Mouse (Mus musculus) activated CD4-positive, CD25-positive, alpha-beta regulatory T cell, adult 4 months (primary cell): Measurements from ENCODE around the gene Aspscr1. TPM values are rescaled to one million over a fixed set of nuclear protein-coding genes. Genes with fewer than 3 reads are reported as not detected.

Experiments used
- ATAC-seq: one replicate; pipeline ENCODE4 v1.8.0; 2017
- polyA plus RNA-seq, 2 experiments: library from polyadenylated mRNA; unstranded; fragments of 100-300 nt; shearing (Covaris generic); gene quantifications; one replicate each; pipeline ENCODE4 v1.2.1; 2017

Aspscr1 gene
- polyA plus RNA-seq: 100 to 1,000 TPM in 1 of 2 experiments, 10 to 100 TPM in 1; 78.1 to 110 TPM

DNA sequence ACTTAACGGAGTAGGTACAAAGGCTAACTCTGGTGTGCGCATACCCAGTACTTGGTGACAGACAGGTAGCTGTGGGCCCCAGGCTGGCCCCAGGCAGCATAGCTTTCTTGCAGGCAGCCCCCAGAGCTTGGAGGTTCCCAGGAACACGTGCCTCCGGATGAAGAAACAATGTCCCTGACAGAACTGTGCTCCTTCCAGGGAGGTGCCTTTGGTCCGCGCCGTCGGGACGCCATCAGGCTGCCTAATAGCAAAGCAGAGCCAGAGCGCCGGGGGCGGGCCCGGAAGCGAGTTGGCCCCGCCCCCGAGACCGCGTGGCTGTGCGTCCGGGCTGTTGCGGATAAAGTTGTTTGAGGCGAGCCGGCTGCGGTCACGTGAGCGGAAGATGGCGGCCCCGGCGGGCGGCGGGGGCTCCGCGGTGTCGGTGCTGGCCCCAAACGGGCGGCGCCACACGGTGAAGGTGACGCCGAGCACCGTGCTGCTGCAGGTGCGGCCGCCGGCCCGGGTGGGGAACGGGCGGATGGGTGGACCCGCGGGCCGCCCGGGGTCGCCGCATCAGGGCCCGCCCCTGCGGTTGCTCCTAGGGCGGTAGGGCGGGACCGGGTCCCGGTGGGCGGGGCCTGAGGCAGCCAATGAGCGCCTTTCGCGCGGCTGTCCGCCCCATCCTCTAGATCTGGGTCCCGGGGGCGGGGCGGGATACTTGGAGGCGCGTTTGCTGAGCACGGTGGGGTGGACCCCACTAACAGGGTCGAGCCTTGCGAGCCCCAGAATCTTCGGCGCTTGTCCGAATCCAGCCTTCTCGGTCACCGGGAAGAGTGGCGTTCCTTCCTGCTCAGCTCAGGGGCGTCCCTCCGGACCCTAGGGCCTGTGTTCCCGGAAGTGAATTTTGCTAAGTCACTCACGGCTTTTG lies at the start of gene Aspscr1:
Aspscr1 (plus strand) TSS at position 287 of the 907 bp plus-strand sequence.
- ATAC-seq: peak; percentile 85

DNA sequence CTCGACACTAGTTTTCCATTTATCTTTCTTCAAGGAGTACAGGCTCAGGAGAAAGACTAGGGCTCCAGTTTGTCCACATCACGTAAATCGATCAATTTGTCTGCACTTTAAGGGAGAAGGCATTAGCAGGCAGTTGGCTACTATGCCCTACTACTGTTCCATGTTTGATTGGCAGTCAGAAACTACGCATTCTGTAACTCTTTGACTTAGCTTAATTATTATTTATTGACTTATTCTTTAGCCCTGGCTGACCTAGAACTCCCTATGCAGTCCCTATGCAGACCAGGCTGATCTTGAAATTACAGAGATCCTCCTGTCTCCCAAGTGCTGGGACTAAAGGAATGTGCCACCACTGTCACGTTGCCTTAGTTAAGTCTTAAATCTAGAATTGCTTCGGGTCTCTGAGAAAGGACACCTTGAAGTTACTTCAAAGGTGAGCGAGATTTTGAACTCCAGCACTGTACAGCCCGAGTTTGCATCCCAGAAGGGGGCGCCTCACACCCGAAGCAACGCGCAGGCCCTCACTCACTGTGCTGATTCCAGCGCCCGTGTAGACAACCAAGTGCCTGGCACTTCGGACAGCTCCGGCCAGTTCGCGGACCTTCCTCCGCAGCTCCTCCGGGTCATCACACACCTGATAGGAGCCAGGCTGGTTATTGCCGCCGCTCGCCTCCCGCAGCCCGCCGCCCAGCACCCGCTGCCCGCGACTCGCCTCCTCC lies 48.7 kb upstream of the Aspscr1 start:
- ATAC-seq: peak; percentile 44

DNA sequence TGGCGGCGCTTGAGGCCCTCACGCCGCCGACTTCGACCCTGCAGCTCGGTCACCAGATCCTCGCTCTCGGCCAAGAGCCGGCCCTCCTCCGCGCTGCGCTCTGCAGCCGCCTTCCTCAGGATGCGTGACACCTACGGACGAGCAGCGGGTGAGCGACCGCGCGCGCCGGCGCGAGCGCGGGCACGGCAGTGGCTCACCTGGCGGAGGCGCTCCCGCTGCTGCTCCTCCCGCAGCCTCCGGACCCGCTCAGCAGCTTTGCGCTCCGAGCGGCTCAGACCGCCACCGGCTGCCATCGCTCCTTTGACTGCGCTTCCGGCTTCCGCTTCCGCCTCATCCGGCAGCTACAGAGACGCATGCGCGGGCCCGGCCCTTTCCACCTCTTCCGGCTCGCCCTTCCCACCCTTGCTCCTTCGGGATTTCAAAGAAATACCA lies 48.1 kb upstream of the Aspscr1 start:
- peak; percentile 49 for ATAC-seq

DNA sequence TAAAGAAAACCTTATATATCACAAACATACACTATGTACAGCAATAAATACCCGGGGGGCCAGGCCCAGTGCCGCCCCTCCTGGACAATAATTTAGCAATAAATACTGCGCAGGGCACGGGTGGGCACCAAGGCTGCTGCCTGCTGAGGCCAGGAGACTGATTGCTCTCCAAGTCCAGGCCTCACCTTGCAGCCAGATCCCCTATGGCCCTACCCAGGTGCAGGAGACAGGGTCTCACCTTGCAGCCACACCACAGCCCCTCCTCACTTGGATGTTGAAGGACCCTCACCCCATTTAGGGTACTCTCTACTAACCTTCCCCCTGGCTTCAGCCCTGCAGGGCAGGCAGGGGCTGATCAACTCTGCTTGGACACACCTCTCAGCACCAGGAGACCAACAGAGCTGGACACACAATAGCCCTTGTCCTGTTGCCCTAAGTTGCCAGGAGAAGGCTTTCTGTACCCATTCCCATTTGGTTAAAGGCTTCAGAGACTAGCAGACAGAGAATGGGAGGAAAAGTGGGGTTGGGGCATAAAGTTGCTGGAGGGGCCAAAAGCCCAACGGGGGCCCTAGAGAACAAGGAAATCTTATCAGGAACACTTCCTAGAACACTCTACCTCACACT lies 47.5 kb upstream of the Aspscr1 start, which contains the start of gene Sirt7:
Sirt7 (minus strand) TSS at position 89 of the 624 bp plus-strand sequence.
- ATAC-seq: no peak

DNA sequence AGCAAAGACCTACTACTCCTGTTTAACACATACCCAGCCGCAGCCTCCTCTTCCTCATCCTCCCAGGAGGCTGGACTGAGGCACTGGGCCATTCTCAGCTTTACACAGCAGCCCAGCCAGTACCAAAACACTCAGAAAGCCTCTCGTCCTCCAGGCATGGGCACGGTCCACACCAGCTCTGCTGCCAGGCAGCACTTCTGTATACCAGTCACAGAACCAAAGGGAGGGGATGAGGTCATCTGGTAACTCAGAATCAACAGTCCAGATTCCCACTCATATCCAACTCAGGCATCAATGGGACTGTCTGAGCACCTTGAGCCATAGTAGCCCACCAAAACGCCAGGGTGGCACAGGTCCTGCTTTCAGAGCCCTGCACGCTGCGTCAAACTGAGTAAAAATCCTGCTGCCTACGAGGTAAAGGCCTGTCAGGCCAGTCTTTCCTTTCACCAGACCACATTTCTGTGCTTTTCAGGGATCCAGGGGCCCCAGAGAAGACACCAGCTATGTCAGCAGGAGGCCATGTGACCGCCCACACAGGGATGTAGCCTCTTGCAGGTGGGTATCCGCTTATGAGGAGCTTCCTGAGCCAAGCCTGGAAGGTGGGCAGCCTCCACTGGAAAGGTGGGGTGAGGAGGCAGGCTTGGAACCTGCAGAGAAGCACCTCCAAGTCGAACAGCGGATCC lies 45.8 kb upstream of the Aspscr1 start:
- no peak for ATAC-seq

DNA sequence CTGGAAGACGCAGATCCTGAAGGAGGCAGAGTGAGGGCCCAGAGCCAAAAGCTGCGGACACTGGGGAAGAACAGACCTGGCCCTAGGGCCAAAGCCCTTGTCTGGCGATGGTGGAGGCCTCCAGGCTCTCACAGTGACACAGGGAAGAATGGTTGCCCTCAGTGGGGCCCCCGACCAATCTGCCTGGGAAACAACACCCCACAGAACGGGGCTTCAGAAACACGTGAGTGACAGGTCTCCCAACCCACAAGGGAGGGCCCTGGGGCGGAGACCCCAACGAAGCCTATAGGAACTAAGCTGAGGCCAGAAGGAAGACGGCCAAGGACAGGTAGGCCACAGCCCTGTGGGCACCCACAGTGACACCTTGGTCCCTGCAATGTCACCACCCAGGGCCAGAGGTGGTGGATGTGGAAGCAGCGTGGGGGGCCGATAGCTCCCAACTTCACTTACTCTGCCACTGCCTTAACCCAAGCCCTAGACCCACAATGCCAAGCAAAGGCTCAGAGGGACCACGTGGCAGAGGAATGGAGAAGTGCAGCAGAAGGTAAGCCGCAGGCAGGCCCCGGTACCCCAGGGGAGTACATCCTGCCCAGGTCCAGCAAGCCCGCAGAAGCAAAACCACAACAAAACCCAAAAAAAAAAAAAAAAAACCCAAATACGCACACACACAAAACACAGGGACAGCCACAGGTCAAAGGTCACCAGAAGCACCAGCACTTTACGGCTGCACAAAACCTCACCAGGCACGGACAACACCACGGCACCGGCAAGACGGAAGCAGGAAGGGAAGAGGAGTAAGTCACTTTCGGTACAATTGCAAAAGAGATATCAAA lies 45.1 kb upstream of the Aspscr1 start:
- peak; percentile 41 for ATAC-seq

DNA sequence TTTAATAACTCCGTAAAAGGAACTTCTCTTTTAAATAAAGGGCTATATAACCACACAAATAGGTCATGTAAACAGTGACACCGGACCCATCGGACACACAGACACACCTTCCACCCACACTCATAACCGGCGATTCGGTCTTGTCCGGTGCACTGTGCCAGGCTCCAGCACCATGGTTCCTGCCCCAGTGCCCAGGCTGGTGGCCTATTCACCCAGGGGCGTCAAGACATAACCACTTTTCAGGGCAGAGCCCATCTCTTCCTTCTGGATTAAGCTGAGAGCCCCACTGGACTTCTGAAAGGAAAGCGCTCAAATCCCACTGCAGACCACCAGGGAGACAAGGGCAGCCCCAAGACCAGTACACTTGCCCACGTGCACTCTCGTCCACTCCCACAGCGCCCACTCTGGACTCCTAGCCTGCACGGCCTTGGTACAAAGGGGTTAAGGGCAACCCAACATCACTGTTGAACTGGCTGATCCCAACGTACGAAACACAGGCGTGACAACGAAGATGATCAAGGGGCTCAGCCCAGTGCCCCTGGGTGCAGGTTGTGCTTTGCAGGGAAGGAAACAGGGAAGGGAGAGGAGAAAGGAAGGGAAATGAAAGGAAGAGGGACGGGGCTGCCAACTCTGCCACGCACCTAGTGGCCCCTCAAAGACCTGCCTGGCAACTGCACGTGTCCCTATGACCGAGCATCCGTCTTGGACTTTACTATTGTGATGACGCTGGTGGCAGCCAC lies 44.0 kb upstream of the Aspscr1 start:
- no peak for ATAC-seq

DNA sequence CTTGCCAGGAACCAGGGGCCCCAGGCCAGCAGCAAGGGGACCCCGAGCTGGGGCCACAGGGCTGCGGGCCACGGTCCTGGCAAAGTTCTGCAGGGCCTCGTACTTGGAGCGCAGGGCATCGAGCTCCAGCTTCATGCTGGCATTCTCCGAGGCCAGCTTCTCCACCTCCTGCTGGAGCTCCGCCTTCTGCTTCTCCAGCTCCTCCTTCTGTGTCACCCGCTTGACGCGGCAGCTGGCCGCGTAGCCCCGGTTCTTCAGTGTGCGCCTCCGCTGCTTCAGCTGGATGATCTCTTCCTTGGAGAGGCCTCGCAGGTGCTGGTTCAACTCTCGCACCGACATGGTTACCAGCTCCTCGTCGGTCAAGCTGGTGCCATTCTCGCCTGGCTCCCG lies 43.4 kb upstream of the Aspscr1 start:
- peak; percentile 27 for ATAC-seq

DNA sequence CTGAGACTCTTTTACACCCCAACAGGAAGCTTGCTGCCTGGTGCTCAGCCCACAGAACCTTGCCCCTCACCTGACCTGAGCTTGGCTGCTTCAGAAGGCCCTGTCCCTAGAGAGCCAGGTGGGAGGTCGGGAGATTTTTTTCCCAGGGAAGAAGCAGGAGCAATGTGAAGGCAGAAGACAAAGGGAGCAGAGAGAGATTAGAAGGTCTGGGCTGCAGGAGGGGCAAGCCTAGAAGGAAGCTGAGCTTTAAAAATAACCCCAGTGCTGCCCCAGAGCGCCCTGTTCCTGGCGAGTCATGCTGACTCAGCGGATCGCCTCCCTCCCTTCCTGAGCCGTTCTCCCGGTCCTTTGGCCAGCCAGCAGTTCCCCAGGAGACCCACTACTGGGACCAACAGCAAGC lies 42.9 kb upstream of the Aspscr1 start:
- no peak for ATAC-seq

DNA sequence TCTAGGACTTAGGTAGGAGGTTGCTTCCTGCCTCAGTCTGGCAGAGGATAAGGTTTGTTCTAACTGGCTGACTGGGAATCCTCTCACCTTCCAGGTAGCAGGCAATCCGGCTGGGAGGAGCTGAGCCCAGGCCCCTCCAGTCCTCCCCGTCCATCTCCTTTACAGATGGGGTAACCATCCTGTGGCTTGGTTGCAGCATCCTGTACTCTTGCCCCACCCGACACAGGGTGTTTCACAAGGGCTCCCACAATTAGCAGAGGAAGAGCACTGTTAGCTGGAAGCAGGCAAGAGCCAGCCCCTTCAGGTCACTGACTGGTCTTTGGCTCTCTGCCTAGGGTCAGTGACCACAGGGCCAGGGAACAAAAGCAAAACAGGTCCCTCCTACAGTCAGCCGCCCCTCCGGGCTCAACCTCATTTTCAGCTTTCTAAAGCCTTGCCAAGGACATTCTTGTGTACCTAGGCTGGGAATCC lies 42.3 kb upstream of the Aspscr1 start:
- ATAC-seq: no peak

DNA sequence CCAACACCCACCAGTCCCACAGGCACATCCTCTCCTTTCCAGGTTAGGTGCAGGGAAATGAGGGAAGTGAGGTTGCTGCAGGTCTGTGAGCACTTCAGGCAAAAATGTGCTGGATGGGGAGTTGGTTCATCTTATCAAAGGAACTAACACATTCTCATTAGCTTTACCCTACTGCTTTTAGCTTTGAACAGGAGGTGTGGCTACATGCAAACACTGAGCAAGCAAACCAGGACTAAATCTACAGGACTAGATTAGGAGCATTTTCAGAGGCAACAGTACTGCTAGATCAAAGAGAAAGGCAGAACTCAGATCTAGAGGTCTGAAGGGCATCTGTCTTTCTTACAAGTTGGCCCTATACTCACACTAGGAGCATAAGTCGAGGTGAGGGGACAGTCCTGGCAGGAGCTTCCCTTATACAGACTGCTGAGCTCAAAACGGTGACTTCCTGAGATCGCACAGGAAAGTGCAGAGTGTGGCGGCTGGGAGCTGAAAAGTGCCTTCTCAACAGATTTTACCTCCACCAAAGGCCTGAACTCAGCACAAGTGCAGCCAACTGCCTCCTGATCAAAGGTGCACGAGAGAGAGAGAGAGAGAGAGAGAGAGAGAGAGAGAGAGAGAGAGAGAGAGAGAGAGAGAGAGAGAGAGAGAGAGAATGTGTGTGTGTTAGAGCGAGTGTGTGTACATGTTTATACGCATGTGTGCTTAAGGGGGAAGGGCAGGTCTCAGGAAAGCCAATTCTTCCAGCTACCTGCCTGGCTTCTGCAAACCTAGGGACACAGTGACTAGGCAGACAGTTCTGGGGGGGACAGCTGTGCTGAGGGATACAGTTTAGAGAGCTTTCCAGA lies 41.7 kb upstream of the Aspscr1 start:
- ATAC-seq: peak; percentile 29

DNA sequence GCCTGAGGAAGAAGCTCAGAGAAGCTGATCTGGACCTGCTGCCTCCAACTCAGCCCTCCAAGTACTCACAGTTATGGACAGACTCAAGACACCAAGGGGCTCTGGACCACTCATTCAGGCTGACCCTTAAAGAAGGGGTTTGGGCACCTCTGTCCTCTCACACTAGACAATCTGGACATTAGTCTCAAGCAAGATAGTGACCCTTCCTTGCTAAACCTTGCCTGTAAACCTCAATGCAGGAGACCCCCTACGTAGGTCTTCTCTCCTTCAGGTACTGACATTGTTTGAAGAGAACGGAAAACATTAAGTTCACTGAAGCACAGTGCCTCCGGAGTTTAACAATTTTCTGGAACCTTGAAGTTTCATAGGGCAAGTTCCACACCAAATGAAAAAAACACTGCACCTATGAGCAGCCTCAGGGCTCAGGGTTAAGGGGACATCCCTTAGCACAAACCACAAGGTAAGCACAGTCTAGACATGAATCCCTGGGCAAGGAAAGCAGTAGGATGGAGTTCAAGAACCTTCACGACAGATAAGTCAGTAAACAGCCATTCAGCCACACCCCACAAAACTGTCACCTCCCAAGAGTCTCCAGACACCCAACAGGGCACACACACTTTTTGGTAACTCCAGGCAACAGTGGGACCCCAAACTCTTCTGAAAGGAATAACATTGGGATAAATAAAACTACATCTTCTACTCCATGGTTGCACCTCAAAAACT lies 40.9 kb upstream of the Aspscr1 start:
- no peak for ATAC-seq

DNA sequence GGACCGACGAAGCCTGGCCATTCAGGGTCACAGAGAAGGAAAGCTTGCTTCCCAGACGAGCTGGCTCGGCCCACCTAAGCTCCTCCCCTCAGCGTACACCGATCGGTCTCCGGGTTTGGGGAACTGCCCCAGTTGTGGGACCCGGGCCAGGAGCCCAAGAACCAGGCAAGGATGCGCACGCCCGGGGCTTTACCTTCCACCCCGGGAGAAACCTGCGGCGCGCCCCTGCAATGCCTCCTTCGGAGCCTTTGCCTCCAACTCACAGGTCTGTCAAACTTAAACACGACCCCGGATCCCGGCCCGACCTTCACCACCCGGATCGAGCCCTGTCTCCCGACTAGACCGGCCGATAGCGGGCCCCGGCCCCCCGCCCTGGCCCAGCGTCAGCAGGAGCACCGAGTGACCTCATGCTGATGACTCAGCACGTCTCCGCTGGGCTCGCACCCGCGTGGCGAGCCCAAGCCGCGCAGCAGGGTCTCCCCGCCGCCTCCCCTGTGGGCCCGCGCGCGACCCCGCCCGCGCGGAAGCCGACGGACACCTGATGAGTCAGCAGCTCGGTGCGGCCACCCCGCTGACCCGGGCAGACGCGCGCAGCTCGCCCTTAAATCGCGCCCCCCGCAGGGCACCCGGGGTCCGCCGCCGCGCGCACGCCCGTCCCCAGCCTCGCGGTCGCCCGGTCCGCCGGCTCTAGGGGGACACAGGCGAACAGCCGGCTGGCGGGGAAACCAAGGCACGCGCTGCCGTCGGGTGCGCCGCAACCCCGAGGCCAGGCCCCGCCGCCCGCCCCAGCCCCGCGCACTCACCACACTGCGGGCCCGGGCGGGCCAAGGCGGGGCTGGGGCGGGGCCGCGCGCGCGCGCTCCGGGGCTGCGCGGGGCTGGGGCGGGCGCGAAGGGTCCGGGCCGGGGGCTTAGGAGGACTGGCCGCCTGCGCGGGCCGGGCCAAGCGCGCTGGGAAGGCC lies 39.9 kb upstream of the Aspscr1 start:
- peak; percentile 2 for ATAC-seq

DNA sequence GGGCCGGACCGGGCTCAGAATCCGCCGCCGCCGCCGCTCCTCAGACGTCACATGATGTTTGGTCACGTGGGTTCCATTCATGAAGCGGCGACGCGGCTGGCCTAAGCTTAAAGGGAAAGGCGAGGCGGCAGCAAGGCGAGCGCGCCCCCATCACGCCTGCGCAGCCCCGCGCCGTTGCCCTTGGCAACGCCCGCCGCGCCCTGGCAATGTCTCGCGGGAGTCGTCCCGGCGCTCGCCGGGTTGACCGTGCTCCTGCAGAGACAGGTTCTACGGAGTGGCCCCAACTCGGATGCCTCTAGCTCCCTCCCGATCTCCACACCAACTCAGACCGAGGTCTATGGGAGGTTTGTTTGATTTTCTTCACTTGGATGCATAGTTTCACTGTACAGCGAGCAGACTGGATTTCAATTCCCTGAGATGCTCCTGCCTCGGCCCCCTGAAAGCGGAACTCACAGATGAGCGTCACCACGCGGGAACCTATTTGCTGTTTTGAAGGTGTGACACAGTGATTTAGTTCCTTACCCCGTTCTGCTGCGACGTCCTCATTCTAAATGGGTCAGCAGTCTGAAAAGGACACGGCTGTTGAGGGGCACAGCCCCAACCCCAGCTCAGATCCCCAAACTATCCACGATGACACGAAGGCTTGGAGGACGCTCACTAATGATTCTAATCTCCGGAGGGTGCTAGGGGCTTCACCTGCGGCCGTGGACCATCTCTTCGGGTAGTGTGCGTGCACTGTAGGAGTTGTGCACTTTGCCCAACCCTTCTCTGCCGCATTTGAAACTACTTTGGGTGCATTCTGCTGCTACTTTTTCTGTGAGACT lies 39.0 kb upstream of the Aspscr1 start, which contains the start of gene Mafg:
Mafg (minus strand) TSS at position 81 of the 824 bp plus-strand sequence.
- peak; percentile 50 for ATAC-seq

DNA sequence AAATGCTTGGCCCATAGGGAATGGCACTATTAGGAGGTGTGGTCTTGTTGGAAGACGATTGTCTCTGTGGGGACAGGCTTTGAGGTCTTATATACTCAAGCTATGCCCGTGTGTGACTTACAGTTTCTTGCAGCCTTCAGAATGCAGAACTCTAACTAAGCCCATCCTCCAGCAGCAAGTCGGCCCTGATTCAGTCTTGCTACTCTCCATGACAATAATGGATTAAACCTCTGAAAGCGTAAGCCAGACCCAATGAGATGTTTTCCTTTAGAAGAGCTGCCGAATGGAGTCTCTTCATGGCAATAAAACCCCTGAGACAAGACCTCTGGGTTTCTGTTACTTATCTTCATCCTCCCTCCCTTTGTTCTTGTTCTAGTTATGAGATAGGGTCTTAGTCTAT lies 38.0 kb upstream of the Aspscr1 start:
- ATAC-seq: no peak

DNA sequence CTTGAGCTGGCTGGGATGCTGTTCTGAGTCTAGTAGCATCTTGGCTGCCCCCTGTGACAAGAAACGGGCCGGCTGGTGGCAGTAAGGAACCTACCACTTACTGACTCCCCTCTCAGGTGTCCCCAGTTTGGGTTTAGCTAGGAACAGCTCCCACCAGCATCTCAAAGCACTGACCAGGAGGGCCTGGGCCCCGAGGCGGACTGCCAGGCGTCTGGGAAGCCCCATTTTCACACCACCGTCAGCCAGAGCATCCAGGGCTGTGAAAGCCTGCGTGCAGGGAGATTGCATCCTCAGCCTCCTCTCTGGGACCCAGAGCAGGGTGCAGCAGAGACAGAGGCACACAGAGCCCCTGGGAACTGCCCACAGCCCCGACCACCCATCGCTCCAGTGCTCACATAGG lies 31.5 kb upstream of the Aspscr1 start:
- ATAC-seq: no peak

DNA sequence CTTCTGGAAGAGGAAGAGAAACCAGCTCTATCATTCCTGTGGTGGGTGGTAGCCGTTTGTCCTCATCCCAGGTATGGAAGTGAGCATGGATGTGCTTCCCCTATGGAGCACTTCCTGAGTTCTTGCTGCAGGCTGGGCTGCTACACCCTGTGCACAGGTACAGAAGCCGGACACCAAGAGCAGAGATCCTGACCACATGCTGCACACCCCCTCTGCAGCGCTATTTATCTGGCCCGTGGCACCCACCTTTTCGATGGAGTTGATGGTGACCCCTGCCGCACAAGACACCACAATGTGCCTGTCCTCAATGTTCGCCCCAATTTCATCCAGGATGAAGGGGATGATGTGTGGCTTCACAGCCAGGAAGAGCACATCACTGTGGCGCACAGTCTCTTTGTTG lies 30.9 kb upstream of the Aspscr1 start:
- no peak for ATAC-seq
